Mouse (Mus musculus) liver, embryonic 13.5 days (tissue): ENCODE measurements at regions not wholly inside any gene's neighbourhood (a gene's known extent, or its start where the extent isn't known, plus 50 kb on each side); places are given as distances from the start of the nearest gene placed in this dataset.

Experiments
- ATAC-seq: fragments of 200-750 bp; cut with Nextera tagmentation; 2 replicates; pipeline ENCODE4 v1.8.0; 2017; ENCODE audit warnings: low read depth, mild to moderate bottlenecking, moderate number of reproducible peaks, moderate library complexity
- DNase-seq: peaks from one replicate; pipeline ENCODE4 v3.0.0; 2022
- H3K27ac ChIP-seq: fragments of 300-500 bp; sonication (generic); 2 replicates; pipeline ENCODE4 v1.5.1; 2015; ENCODE audit warnings: moderate library complexity, mild to moderate bottlenecking, inconsistent platforms
- H3K27me3 ChIP-seq: fragments of 300-500 bp; sonication (generic); 2 replicates; pipeline ENCODE4 v1.6.1; 2015; ENCODE audit warnings: mild to moderate bottlenecking, inconsistent platforms
- H3K36me3 ChIP-seq: fragments of 300-500 bp; sonication (generic); 2 replicates; pipeline ENCODE4 v1.6.1; 2015; ENCODE audit warnings: mild to moderate bottlenecking, inconsistent platforms
- H3K4me1 ChIP-seq: fragments of 300-500 bp; sonication (generic); replicated peaks from 2 replicates; pipeline ENCODE4 v1.6.1; 2015; ENCODE audit warnings: inconsistent platforms
- H3K4me2 ChIP-seq: fragments of 300-500 bp; sonication (generic); 2 replicates; pipeline ENCODE4 v1.6.1; 2015; ENCODE audit warnings: inconsistent platforms, mild to moderate bottlenecking, moderate library complexity
- H3K4me3 ChIP-seq: fragments of 300-500 bp; sonication (generic); replicated peaks from 2 replicates; pipeline ENCODE4 v1.5.1; 2015; ENCODE audit warnings: mild to moderate bottlenecking, inconsistent platforms
- H3K9ac ChIP-seq: fragments of 300-500 bp; sonication (generic); 2 replicates; pipeline ENCODE4 v1.6.1; 2015; ENCODE audit warnings: mild to moderate bottlenecking, inconsistent platforms
- H3K9me3 ChIP-seq: fragments of 300-500 bp; sonication (generic); replicated peaks from 2 replicates; pipeline ENCODE4 v1.6.1; 2016; ENCODE audit warnings: inconsistent platforms
- WGBS: fragments of 180-500 bp; shearing (Covaris S2); methylation state at CpG from one replicate; pipeline ENCODE4 v1.1.7; 2015; ENCODE audit not compliant: insufficient replicate concordance; 5-methylcytosine and 5-hydroxymethylcytosine counted together

DNA sequence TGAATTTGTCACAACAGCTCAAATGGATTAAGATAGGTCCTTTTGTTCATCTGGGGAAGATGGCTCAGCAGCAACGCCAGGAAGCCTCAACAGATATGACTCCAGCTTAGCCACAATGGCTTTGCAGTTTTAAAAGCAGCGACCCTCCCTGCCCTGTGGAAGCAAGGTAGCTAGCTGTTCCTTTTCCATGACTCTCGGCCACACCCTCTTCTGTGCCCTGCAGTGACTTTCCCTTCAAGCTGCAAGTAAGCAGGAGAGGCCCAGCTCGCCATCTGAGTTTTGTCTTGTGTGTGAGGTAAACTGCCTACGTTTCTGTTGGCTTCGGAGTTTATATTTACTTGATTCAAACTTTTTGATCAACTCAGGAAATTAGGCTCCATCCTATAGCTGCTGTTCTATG lies 62.1 kb upstream of the Tgif1 start:
- no peak for DNase-seq
- Histone ChIP-seq H3K4me1 (no peaks in the 10 kb centered on the region), H3K4me3 (no peak overlapping the region), H3K9me3 (no peaks in the 10 kb centered on the region), H3K9ac (no peak overlapping the region), H3K27ac (no peak overlapping the region), H3K36me3 (no peaks in the 10 kb centered on the region), H3K27me3 (no peaks in the 10 kb centered on the region), H3K4me2 (no peak overlapping the region)
- no peak for ATAC-seq
- WGBS = 41% methylated on average over 6 of the region's 6 CpGs

DNA sequence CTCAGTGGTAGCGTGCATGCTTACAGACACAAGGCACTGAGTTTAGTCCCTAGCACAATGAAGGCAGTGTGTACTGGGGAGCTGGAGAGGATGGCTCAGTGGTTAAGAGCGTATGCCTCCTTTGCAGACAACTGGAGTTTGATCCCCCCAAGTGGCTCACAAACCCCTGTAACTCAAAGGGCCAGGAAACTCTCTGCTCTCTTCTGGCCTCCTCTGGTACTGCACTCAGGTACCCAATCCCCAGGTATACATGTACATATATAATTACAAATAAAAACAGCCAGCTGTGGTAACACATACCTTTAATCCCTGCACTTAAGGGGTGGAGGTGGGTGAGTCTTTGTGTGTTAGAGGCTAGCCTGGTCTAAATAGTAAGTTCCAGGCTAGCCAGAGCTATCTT lies 56.9 kb upstream of the Tgif1 start:
- ATAC-seq (no peak), DNase-seq (no peak)
- Histone ChIP-seq H3K4me3 (no peak overlapping the region), H3K4me1 (no peaks in the 10 kb centered on the region), H3K27ac (no peak overlapping the region), H3K36me3 (no peaks in the 10 kb centered on the region), H3K9me3 (no peaks in the 10 kb centered on the region), H3K4me2 (no peak overlapping the region), H3K9ac (no peak overlapping the region), H3K27me3 (no peaks in the 10 kb centered on the region)
- 67% methylated on average over 2 of the region's 2 CpGs for WGBS

DNA sequence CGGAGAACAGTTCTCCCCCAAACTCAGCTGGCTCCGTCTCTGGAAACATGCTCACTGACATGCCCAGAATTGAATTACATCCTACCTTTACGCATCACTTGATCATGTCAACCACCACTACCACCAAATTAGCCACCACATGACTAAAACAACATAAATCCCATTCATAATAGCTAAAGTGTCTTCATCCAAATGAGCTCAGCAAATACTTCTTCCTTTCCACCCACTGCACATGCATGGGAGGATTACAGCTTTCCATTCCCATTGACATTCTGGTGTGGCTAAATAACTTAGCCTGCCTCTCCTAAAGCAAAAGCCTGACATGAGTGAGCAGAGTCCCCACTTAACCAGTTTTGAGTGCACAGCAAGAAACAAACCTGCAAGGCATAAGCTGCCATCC lies 56.2 kb upstream of the Tgif1 start:
- H3K27me3 ChIP-seq = no peaks in the 10 kb centered on the region
- H3K9me3 ChIP-seq = no peaks in the 10 kb centered on the region
- 75% methylated on average over 3 of the region's 3 CpGs for WGBS
- no peaks in the 10 kb centered on the region for H3K4me1 ChIP-seq
- H3K36me3 ChIP-seq = no peaks in the 10 kb centered on the region
- H3K27ac ChIP-seq = no peak overlapping the region
- ATAC-seq (no peak), DNase-seq (no peak)
- no peak overlapping the region for H3K4me3 ChIP-seq
- no peak overlapping the region for H3K4me2 ChIP-seq
- no peak overlapping the region for H3K9ac ChIP-seq

DNA sequence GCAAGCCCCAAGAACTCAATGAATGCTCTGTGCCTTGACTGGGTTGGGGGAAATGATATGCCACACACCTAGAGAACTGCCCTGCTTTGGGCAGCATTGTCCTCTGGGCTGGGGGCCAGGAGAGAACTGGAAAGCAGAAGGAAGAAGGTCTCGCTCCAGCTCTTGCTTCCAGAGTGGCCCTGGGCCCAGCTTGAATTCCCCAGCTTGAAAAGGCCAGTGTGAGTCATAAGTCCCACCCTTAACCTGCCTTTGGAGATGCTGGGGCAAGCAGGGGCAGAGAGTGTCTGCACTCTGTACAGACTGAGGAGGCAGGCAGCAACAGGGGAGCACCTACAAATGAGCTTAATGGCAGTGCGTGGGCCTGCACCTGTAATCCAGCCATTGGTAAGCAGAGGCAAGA lies 55.0 kb upstream of the Tgif1 start:
- no peak for ATAC-seq
- no peaks in the 10 kb centered on the region for H3K27me3 ChIP-seq
- DNase-seq = no peak
- no peak overlapping the region for H3K4me3 ChIP-seq
- no peaks in the 10 kb centered on the region for H3K4me1 ChIP-seq
- no peaks in the 10 kb centered on the region for H3K9me3 ChIP-seq
- H3K36me3 ChIP-seq = no peaks in the 10 kb centered on the region
- no peak overlapping the region for H3K9ac ChIP-seq
- H3K4me2 ChIP-seq = no peak overlapping the region
- 72% methylated on average over 2 of the region's 2 CpGs for WGBS
- no peak overlapping the region for H3K27ac ChIP-seq
